Mouse (Mus musculus): ENCODE results near the gene Csrp2. TPM values are rescaled to one million over a fixed set of nuclear protein-coding genes. Genes with fewer than 3 reads are reported as not detected.

Csrp2 gene
- polyA plus RNA-seq (2014; fragmentation: Illumina TruSeq; extraction: RNeasy Lipid Tissue Mini Kit (QIAGEN cat#74804)), result 39.8 TPM

DNA sequence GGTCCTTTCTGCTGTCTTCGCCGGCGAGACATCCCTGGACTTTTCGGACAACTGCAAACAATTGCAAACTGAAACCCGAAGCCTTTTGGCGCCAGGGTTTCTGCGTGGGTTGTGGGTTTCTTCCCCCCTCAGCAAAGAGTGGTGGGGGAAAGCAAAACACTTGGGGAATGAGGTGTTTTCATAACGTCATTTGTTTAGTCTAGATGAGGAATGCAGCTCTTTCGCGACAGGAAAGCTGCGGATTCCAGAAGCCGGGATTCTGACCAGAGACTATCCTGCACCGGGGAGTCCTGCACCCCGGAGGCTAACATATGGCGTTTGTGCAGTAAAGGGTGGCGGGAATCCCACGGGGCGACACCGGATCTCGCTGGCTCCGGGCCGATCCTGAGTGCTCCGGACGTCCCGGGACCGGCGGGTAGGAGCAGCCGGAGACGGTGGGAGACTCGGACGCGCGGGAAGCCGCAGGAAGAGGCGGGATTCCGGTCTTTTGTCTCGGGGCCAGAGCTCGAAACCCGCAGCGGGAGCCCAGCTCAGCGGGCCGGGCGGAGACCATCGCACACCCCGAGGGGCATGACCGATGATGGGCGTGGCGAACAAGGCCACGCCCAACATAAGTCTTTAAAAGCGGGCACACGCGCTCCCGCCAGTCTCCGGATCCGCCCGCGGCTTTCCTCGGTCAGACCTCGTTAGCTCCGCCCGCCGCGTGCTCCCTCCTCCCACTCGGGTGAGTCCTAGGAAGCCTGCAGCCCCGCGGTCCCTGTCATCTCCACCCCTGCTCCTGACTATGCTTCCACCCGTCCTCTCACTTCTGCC lies at the start of gene Csrp2:
Gene Csrp2, plus strand, starts transcription at position 259 of the 813 bp plus-strand sequence.

Other genes starting within 250 kb of the Csrp2 start
- gene E2f7, start 174.3 kb upstream of the Csrp2 start, polyA plus RNA-seq (2014; fragmentation: Illumina TruSeq; extraction: RNeasy Lipid Tissue Mini Kit (QIAGEN cat#74804)), result 5.6 TPM
- gene Zdhhc17, start 90.4 kb downstream of the Csrp2 start, polyA plus RNA-seq (2014; fragmentation: Illumina TruSeq; extraction: RNeasy Lipid Tissue Mini Kit (QIAGEN cat#74804)), result 43.6 TPM
- gene Osbpl8, start 245.0 kb downstream of the Csrp2 start, polyA plus RNA-seq (2014; fragmentation: Illumina TruSeq; extraction: RNeasy Lipid Tissue Mini Kit (QIAGEN cat#74804)), result 113 TPM

All from ovary, adult 10 weeks (tissue).